Mouse (Mus musculus) liver, adult 2 months (tissue): ENCODE measurements at regions not wholly inside any gene's neighbourhood (a gene's known extent, or its start where the extent isn't known, plus 50 kb on each side); places are given as distances from the start of the nearest gene placed in this dataset.

Experiments
- DNase-seq: peaks from one replicate; pipeline ENCODE4 v3.0.0-alpha.2; 2011; ENCODE audit warnings: low read depth, low spot score; ENCODE audit errors: extremely low read depth
- H3K27ac ChIP-seq: fragments of 200-500 bp; replicated peaks from 2 replicates; pipeline ENCODE4 v1.5.1; 2012; ENCODE audit warnings: low read depth, mild to moderate bottlenecking, control low read depth, inconsistent platforms, low read length; ENCODE audit not compliant: insufficient read depth
- H3K27me3 ChIP-seq: fragments of 200-500 bp; 2 replicates; pipeline ENCODE4 v1.6.1; 2012; ENCODE audit warnings: mild to moderate bottlenecking, moderate library complexity, low read length, inconsistent platforms; ENCODE audit not compliant: control insufficient read depth, insufficient read depth
- H3K36me3 ChIP-seq: fragments of 200-500 bp; 2 replicates; pipeline ENCODE4 v1.6.1; 2012; ENCODE audit warnings: low read length, inconsistent platforms; ENCODE audit not compliant: control insufficient read depth, insufficient read depth
- H3K4me1 ChIP-seq: fragments of 200-500 bp; 2 replicates; pipeline ENCODE4 v1.6.1; 2011; ENCODE audit warnings: low read length; ENCODE audit not compliant: control insufficient read depth, insufficient read depth
- H3K4me3 ChIP-seq: fragments of 200-500 bp; 2 replicates; pipeline ENCODE4 v1.5.1; 2011; ENCODE audit warnings: low read depth, mild to moderate bottlenecking, control low read depth, low read length, moderate library complexity; ENCODE audit not compliant: insufficient read depth
- H3K79me2 ChIP-seq: fragments of 200-500 bp; 2 replicates; pipeline ENCODE4 v1.6.1; 2012; ENCODE audit warnings: inconsistent platforms, mild to moderate bottlenecking, low read length, moderate library complexity; ENCODE audit not compliant: control insufficient read depth, insufficient read depth
- H3K9ac ChIP-seq: fragments of 200-500 bp; 2 replicates; pipeline ENCODE4 v1.6.1; 2012; ENCODE audit warnings: low read depth, mild to moderate bottlenecking, control low read depth, inconsistent platforms, low read length
- CTCF ChIP-seq: fragments of 200-500 bp; IDR thresholded peaks from 2 replicates; pipeline ENCODE4 v1.5.1; 2011; ENCODE audit warnings: low read depth, low read length, control low read depth
- POLR2A ChIP-seq: fragments of 200-500 bp; IDR thresholded peaks from 2 replicates; pipeline ENCODE4 v1.6.1; 2011; ENCODE audit warnings: low read length, control low read depth; ENCODE audit not compliant: insufficient read depth; ENCODE audit errors: extremely low read depth
- WGBS: fragments of 180-500 bp; shearing (Covaris S2); methylation state at CpG from one replicate; pipeline ENCODE4 v1.1.7; 2018; 5-methylcytosine and 5-hydroxymethylcytosine counted together

DNA sequence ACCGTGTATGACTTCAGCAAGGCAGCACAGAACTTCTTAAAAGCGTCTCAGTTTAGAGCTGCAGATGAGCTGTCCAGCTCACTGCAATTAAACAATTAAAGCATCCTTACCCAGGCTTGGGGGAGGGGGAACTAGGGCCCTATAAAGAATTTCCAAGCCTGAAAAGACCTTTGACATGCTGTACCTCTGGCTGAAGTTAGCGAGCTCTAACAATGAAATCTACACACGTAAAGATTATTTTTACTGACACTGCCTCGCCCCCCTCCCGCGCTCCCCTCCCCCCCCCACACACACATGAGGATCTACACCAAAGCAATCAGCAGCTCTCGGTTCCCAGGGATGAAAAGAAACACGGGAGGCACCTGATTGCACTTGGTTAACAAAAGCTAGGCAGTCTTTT lies 560.7 kb downstream of the Nedd1 start:
- no peak overlapping the region for H3K27ac ChIP-seq
- H3K27me3 ChIP-seq: 0 out of 2 replicates have a peak, but pooled peaks cover 4% of the 10 kb centered on the region
- no peak overlapping the region for H3K4me3 ChIP-seq
- DNase-seq: no peak
- H3K79me2 ChIP-seq: no peaks in the 10 kb centered on the region
- no peaks in the 10 kb centered on the region for H3K36me3 ChIP-seq
- WGBS: 33% methylated on average over 9 of the region's 9 CpGs
- no peak for TF ChIP-seq CTCF
- TF ChIP-seq POLR2A: no peak
- no peak overlapping the region for H3K9ac ChIP-seq
- H3K4me1 ChIP-seq: peaks cover 7% of the 10 kb centered on the region

DNA sequence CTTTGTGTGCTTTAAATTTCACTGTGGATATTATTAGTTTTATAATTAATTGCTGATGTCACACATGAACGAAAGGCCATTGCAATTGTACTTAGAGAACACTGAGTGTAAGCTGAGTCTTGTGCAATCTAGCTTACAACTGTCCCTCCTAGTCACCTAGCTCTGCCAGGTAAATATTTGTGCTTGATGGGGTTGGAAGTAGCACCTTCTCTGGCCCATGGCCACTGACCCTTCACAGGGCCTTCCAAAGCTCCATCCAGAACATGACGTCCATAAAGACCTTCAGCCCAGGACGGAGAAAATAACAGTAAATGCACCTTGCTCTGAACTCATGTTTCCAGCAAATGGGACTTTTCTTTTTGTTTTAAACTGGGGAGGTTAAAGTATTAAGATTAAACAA lies 576.0 kb downstream of the Nedd1 start:
- WGBS: 11% methylated on average over 3 of the region's 3 CpGs
- H3K36me3 ChIP-seq: no peaks in the 10 kb centered on the region
- H3K27me3 ChIP-seq: no peaks in the 10 kb centered on the region
- no peak for TF ChIP-seq CTCF
- no peak for TF ChIP-seq POLR2A
- no peak overlapping the region; the same call in 1 of the 2 replicates for H3K27ac ChIP-seq
- no peaks in the 10 kb centered on the region for H3K79me2 ChIP-seq
- H3K4me1 ChIP-seq: peaks cover 3% of the 10 kb centered on the region
- no peak overlapping the region for H3K9ac ChIP-seq
- DNase-seq: peak; percentile 100
- H3K4me3 ChIP-seq: no peak overlapping the region

DNA sequence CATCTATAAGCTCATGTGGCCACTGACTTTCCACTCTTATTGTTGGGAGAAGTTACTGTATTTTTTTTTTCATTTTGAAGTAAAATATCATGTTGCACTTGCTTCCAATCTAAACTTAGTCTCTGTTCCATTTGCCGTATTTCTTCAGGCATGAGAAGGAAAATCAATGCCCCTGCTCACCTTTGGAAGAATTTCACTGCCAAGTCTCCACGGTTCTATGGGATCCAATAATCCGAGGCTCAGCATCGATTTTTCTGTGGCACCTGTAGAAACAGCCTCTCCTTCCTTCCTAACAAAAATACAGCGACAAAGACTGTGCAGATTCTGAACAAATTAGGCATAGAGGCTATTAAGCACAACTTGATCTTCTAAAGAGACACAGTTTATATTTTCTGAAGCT lies 586.7 kb downstream of the Nedd1 start:
- Histone ChIP-seq H3K79me2 (no peaks in the 10 kb centered on the region), H3K4me3 (no peak overlapping the region), H3K4me1 (peaks cover 2% of the 10 kb centered on the region; the same call in 1 of the 2 replicates), H3K9ac (no peak overlapping the region), H3K27ac (no peak overlapping the region), H3K36me3 (no peaks in the 10 kb centered on the region), H3K27me3 (no peaks in the 10 kb centered on the region)
- DNase-seq: peak; percentile 93
- TF ChIP-seq POLR2A: no peak
- no peak for TF ChIP-seq CTCF
- 29% methylated on average over 5 of the region's 5 CpGs for WGBS

GRCm38 (mm10) chr10:92112790-92113189 lies 609.4 kb downstream of the Nedd1 start:
- no peaks in the 10 kb centered on the region for H3K27me3 ChIP-seq
- 38% methylated on average over 2 of the region's 2 CpGs for WGBS
- H3K27ac ChIP-seq: no peak overlapping the region
- no peak overlapping the region for H3K9ac ChIP-seq
- no peak for TF ChIP-seq POLR2A
- no peak for TF ChIP-seq CTCF
- no peak for DNase-seq
- no peaks in the 10 kb centered on the region for H3K79me2 ChIP-seq
- no peaks in the 10 kb centered on the region for H3K4me1 ChIP-seq
- H3K4me3 ChIP-seq: no peak overlapping the region
- H3K36me3 ChIP-seq: no peaks in the 10 kb centered on the region

DNA sequence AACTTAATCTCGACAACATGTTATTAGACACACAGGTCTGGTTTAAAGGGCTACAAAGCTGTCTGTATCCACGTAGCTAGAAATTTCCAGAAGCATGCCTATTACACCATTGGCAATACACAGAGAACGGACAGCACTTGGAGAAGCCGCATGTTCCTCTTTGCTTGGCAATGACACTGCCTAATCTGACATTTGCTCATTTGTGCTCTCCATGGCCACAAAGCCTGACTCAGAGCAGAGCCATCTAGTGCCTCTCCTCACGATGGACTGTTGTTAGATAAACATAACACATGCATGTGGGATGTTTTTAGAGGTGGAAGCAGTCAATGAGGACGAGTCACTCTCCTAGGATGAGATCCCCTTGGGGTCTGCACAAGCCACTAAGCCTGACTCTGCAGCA lies 615.9 kb downstream of the Nedd1 start:
- Histone ChIP-seq H3K36me3 (no peaks in the 10 kb centered on the region), H3K4me1 (no peaks in the 10 kb centered on the region), H3K27me3 (no peaks in the 10 kb centered on the region), H3K4me3 (no peak overlapping the region), H3K9ac (no peak overlapping the region), H3K79me2 (no peaks in the 10 kb centered on the region), H3K27ac (no peak overlapping the region)
- WGBS: 77% methylated on average over 6 of the region's 6 CpGs
- no peak for DNase-seq
- no peak for TF ChIP-seq POLR2A
- TF ChIP-seq CTCF: no peak

GRCm38 (mm10) chr10:92103887-92104286 lies 618.3 kb downstream of the Nedd1 start:
- no peaks in the 10 kb centered on the region for H3K36me3 ChIP-seq
- no peak for DNase-seq
- TF ChIP-seq POLR2A: no peak
- no peak for TF ChIP-seq CTCF
- H3K27ac ChIP-seq: no peak overlapping the region
- no peaks in the 10 kb centered on the region for H3K27me3 ChIP-seq
- no peak overlapping the region for H3K9ac ChIP-seq
- H3K4me1 ChIP-seq: no peaks in the 10 kb centered on the region
- no peaks in the 10 kb centered on the region for H3K79me2 ChIP-seq
- WGBS: 56% methylated on average over 9 of the region's 9 CpGs
- H3K4me3 ChIP-seq: no peak overlapping the region
